Mouse (Mus musculus): ENCODE data around the gene A730071L15Rik. TPM values are rescaled to one million over a fixed set of nuclear protein-coding genes. Genes with fewer than 3 reads are reported as not detected.

Gene A730071L15Rik
- total RNA-seq, 2 experiments from 2014 or later, result not detected

Other genes starting within 250 kb of the A730071L15Rik start
- not detected in 2 replicates for gene Gck, start 249.9 kb upstream of the A730071L15Rik start, total RNA-seq (2014; fragmentation: Nextera tagmentation)
- gene Gck, start 249.9 kb upstream of the A730071L15Rik start, total RNA-seq (2017), result not detected in 2 replicates
- gene Ykt6, start 244.3 kb upstream of the A730071L15Rik start, total RNA-seq (2014; fragmentation: Nextera tagmentation), result 47.8 and 48.4 TPM in 2 replicates
- 44.1 and 45.2 TPM in 2 replicates for gene Ykt6, start 244.3 kb upstream of the A730071L15Rik start, total RNA-seq (2017)
- gene Camk2b, start 133.7 kb upstream of the A730071L15Rik start, total RNA-seq (2014; fragmentation: Nextera tagmentation), result 1.0 and 2.5 TPM in 2 replicates
- 1.8 and 2.7 TPM in 2 replicates for gene Camk2b, start 133.7 kb upstream of the A730071L15Rik start, total RNA-seq (2017)
- gene Nudcd3, start 386 bp downstream of the A730071L15Rik start, total RNA-seq (2014; fragmentation: Nextera tagmentation), result 27.0 and 29.7 TPM in 2 replicates
- 27.0 and 35.4 TPM in 2 replicates for gene Nudcd3, start 386 bp downstream of the A730071L15Rik start, total RNA-seq (2017)
- gene Npc1l1, start 30.1 kb downstream of the A730071L15Rik start, total RNA-seq (2014; fragmentation: Nextera tagmentation), result not detected in 2 replicates
- not detected in 2 replicates for gene Npc1l1, start 30.1 kb downstream of the A730071L15Rik start, total RNA-seq (2017)
- 41.7 and 50.7 TPM in 2 replicates for gene Ddx56, start 67.7 kb downstream of the A730071L15Rik start, total RNA-seq (2014; fragmentation: Nextera tagmentation)
- 49.0 and 51.7 TPM in 2 replicates for gene Ddx56, start 67.7 kb downstream of the A730071L15Rik start, total RNA-seq (2017)
- gene Tmed4, start 74.8 kb downstream of the A730071L15Rik start, total RNA-seq (2014; fragmentation: Nextera tagmentation), result 41.8 and 47.2 TPM in 2 replicates
- gene Tmed4, start 74.8 kb downstream of the A730071L15Rik start, total RNA-seq (2017), result 39.8 and 50.5 TPM in 2 replicates
- gene Ogdh, start 91.6 kb downstream of the A730071L15Rik start, total RNA-seq (2014; fragmentation: Nextera tagmentation), result 144 and 151 TPM in 2 replicates
- gene Ogdh, start 91.6 kb downstream of the A730071L15Rik start, total RNA-seq (2017), result 91.3 and 116 TPM in 2 replicates
- 39.9 and 62.9 TPM in 2 replicates for gene Zmiz2, start 189.0 kb downstream of the A730071L15Rik start, total RNA-seq (2014; fragmentation: Nextera tagmentation)
- gene Zmiz2, start 189.0 kb downstream of the A730071L15Rik start, total RNA-seq (2017), result 6.1 and 10.6 TPM in 2 replicates
- 4,322 and 4,754 TPM in 2 replicates for gene Ppia, start 215.4 kb downstream of the A730071L15Rik start, total RNA-seq (2014; fragmentation: Nextera tagmentation)
- gene Ppia, start 215.4 kb downstream of the A730071L15Rik start, total RNA-seq (2017), result 1,769 and 2,269 TPM in 2 replicates
- 152 and 264 TPM in 2 replicates for gene H2afv, start 244.4 kb downstream of the A730071L15Rik start, total RNA-seq (2014; fragmentation: Nextera tagmentation)
- 119 and 143 TPM in 2 replicates for gene H2afv, start 244.4 kb downstream of the A730071L15Rik start, total RNA-seq (2017)